Mouse (Mus musculus): ENCODE measurements at regions not wholly inside any gene's neighbourhood (a gene's known extent, or its start where the extent isn't known, plus 50 kb on each side); places are given as distances from the start of the nearest gene placed in this dataset.
A peak's percentile ranks its signal among the peaks of the same experiment; 100 is the strongest.

DNA sequence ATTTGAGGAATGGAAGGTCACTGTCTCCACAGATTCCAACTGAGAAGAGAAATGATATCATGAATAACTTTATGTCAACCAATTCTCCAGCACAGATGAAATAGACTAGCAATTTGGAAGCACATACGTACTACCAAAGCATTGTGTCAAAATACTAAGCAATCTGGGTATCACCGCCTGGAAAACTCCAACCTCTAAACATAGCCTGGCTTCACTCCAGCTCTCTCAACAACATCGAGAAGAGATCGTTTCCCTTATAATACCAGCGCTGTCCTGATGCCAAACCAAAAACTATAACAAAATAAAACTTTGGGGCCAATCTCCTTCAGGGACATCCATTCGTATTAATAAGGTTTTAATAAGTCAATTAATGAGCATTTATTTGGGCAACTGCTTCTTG is 205.8 kb downstream of the Npr3 start:
- H3K4me2 ChIP-seq, result no peak overlapping the region
- no peak for ATAC-seq (ENCODE audit: insufficient number of reproducible peaks, insufficient read depth, low FRiP score, low TSS enrichment, low read depth)
- peaks cover 7% of the 10 kb centered on the region; the same call in 1 of the 2 replicates for H3K4me1 ChIP-seq (replicated peaks)
- no peak overlapping the region for H3K27ac ChIP-seq
- H3K9me3 ChIP-seq, result no peaks in the 10 kb centered on the region
- no peaks in the 10 kb centered on the region for H3K36me3 ChIP-seq
- H3K4me3 ChIP-seq (replicated peaks), result no peak overlapping the region
- no peaks in the 10 kb centered on the region for H3K27me3 ChIP-seq
- WGBS, result 87% methylated on average over 6 of the region's 6 CpGs
- no peak overlapping the region for H3K9ac ChIP-seq (replicated peaks)

DNA sequence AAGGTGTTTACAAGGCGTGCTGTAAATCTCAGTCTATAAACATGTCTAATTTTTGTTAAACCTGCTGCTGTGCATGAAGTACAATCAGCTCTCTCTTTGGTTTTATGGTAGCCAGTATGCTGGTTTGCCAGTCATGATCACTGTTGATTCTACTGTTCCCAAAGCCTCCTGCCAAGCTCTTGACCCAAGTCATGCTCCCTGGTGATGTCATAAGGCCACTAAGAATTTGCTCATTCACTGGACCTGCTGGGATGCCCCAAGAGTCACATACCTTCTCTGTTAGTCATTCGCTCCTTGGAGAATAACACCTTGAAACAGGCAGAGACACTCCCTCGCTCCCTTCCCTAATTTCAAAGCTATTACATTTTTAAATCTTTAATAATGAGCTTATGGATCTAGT is 207.2 kb downstream of the Npr3 start:
- no peaks in the 10 kb centered on the region for H3K27me3 ChIP-seq
- H3K4me2 ChIP-seq, result no peak overlapping the region
- H3K27ac ChIP-seq, result no peak overlapping the region
- peaks cover 7% of the 10 kb centered on the region; the same call in 1 of the 2 replicates for H3K4me1 ChIP-seq (replicated peaks)
- no peaks in the 10 kb centered on the region for H3K9me3 ChIP-seq
- H3K36me3 ChIP-seq, result no peaks in the 10 kb centered on the region
- WGBS, result 58% methylated on average over 3 of the region's 3 CpGs
- ATAC-seq (ENCODE audit: insufficient number of reproducible peaks, insufficient read depth, low FRiP score, low TSS enrichment, low read depth), result peak; percentile 71; the same call in 1 of the 2 replicates
- H3K9ac ChIP-seq (replicated peaks), result no peak overlapping the region
- no peak overlapping the region for H3K4me3 ChIP-seq (replicated peaks)

DNA sequence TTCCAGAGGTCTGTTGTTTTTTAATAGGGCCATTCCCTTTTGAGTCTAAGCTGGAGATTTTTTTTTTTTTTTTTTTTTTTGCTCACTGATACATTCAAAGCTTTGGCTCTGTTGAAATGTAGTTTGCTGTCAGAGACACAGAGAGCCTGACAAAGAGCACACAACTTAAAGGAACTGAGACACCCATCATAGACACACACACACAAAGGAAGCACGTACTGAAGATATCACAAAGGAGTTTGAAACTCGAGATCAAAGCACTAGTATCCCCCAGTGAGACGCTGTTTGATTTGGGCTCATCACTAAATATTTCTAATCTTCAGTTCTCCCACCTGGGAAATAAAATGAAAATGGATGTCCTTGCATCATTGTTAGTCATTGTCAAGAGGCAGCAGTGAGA is 210.0 kb downstream of the Npr3 start:
- H3K27me3 ChIP-seq, result no peaks in the 10 kb centered on the region
- no peak overlapping the region for H3K4me3 ChIP-seq (replicated peaks)
- no peak for ATAC-seq (ENCODE audit: insufficient number of reproducible peaks, insufficient read depth, low FRiP score, low TSS enrichment, low read depth)
- H3K4me2 ChIP-seq, result no peak overlapping the region
- no peak overlapping the region for H3K9ac ChIP-seq (replicated peaks)
- no peaks in the 10 kb centered on the region for H3K36me3 ChIP-seq
- H3K9me3 ChIP-seq, result no peaks in the 10 kb centered on the region
- H3K4me1 ChIP-seq (replicated peaks), result peaks cover 7% of the 10 kb centered on the region; the same call in 1 of the 2 replicates
- WGBS, result 58% methylated on average over 3 of the region's 3 CpGs
- H3K27ac ChIP-seq, result no peak overlapping the region

DNA sequence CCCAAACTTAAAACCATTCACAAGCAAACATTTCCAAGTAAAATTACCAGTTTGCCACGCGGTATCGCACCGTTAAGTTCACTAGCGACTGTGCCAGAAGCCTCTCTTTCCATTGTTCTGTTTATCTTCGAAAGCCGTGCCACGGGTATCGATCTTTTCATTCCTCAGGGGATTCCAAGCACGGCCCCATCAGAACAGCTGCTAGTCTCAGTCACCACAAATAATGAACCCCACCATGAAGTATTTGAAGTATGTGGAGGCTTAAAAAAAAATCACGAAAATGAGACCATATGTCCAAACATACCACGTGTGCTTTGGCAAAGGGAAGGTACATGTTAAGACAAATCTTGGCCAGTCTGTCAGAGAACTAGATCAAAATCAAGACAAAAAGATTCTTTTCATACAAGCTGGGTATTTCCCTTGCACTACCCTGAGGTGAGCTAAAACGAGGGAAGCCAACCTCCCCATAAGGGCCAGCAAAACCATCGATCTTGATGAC is 213.3 kb downstream of the Npr3 start:
- Histone ChIP-seq H3K27me3 (no peaks in the 10 kb centered on the region), H3K9me3 (no peaks in the 10 kb centered on the region), H3K4me1 (replicated peaks) (0 out of 2 replicates have a peak, but pooled peaks cover 3% of the 10 kb centered on the region), H3K27ac (no peak overlapping the region), H3K4me3 (replicated peaks) (no peak overlapping the region), H3K4me2 (no peak overlapping the region), H3K36me3 (no peaks in the 10 kb centered on the region), H3K9ac (replicated peaks) (no peak overlapping the region)
- no peak for ATAC-seq (ENCODE audit: insufficient number of reproducible peaks, insufficient read depth, low FRiP score, low TSS enrichment, low read depth)
- 75% methylated on average over 14 of the region's 14 CpGs for WGBS

DNA sequence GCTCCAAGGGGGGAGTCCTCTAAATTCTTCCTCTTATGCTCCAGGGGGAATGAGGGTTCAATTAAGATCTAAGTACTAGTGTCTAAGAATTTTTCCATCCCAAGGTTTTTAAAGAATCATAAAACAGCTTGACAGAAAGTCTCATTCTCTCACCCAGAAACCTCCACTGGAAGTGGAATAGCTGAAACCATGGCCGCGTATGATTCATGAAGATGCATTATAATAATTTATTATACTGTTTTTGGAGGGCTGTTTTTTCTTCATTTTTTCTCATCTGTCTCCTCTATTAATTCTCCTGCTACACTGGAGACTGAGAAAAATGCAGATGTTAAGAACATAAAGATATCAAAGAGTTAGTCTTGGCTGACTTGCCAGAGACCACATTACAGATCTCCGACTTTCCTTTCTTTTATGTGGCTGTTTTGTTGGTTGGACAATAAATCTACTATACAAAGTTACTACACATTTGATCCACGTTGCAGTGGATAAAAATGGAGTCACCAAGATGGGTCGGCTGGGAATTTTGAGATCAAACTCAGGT is 242.2 kb downstream of the Npr3 start:
- Histone ChIP-seq H3K4me2 (no peak overlapping the region), H3K4me3 (replicated peaks) (no peak overlapping the region), H3K9me3 (no peaks in the 10 kb centered on the region), H3K4me1 (replicated peaks) (no peaks in the 10 kb centered on the region), H3K27me3 (no peaks in the 10 kb centered on the region), H3K27ac (no peak overlapping the region), H3K36me3 (no peaks in the 10 kb centered on the region), H3K9ac (replicated peaks) (no peak overlapping the region)
- 63% methylated on average over 5 of the region's 5 CpGs for WGBS
- ATAC-seq (ENCODE audit: insufficient number of reproducible peaks, insufficient read depth, low FRiP score, low TSS enrichment, low read depth), result no peak

DNA sequence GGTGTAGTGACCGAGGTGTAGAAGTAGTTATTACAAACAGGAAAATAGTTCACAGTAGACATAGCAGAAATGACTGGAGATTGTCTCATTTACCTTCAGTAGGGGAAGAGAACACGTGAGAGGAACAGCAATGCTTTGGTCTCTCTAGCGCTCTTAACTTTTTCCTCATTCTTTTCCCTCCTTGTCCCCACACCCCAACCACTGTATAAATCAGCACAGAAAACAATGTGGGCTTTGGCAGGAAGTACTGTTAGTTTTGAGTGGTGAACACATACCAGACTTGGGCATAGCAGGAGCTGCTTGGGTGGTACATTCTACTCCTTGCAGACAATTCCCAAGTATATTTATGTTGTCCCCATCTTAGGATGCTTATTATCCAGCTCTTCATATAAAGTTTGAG is 251.9 kb downstream of the Npr3 start:
- Histone ChIP-seq H3K27me3 (no peaks in the 10 kb centered on the region), H3K4me2 (no peak overlapping the region), H3K4me1 (replicated peaks) (no peaks in the 10 kb centered on the region), H3K4me3 (replicated peaks) (no peak overlapping the region), H3K27ac (no peak overlapping the region), H3K9me3 (no peaks in the 10 kb centered on the region), H3K36me3 (no peaks in the 10 kb centered on the region), H3K9ac (replicated peaks) (no peak overlapping the region)
- no peak for ATAC-seq (ENCODE audit: insufficient number of reproducible peaks, insufficient read depth, low FRiP score, low TSS enrichment, low read depth)
- 83% methylated on average over 3 of the region's 3 CpGs for WGBS

DNA sequence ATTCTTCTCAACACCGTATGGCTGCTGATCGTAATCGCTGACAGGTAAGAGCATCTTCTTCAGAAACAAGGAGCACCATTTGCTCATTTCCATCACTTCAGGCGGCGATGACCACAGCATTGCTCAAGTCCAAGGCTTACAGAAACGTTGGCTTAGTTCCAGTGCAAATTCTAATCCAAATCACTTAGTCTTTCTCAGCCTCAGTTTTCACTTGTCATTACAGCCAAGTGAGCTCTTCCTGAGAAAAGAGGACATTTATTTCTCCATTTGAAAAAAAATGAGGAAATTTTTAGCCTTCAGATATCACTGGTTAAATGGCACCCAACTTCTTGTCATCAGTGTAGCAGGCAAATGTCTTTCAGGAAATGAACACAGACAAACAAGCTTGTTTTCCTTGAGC is 246.8 kb upstream of the Tars start:
- Histone ChIP-seq H3K4me3 (replicated peaks) (no peak overlapping the region), H3K36me3 (no peaks in the 10 kb centered on the region), H3K9me3 (no peaks in the 10 kb centered on the region), H3K27me3 (no peaks in the 10 kb centered on the region), H3K4me2 (no peak overlapping the region), H3K4me1 (replicated peaks) (no peaks in the 10 kb centered on the region), H3K9ac (replicated peaks) (no peak overlapping the region), H3K27ac (no peak overlapping the region)
- WGBS, result 92% methylated on average over 6 of the region's 6 CpGs
- no peak for ATAC-seq (ENCODE audit: insufficient number of reproducible peaks, insufficient read depth, low FRiP score, low TSS enrichment, low read depth)

DNA sequence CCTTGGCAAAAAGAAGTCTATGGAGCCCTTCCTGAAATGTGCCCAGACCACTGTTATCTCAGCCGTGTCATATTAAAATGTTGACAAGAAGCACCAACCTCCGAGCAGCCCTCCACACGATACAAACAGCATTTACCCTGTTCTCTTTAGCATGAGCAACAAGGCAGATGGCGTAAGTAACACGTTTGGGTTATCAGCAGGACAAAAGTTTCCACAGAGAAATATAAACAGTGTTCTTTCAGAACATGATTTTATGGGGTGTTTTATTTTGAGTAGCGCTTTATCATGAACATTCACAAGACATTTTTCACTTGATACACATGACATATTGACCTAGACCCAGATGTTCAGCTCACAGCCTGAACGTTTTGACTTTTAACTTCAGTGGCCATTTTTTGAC is 245.3 kb upstream of the Tars start:
- H3K9me3 ChIP-seq, result no peaks in the 10 kb centered on the region
- no peaks in the 10 kb centered on the region for H3K36me3 ChIP-seq
- no peak overlapping the region for H3K4me3 ChIP-seq (replicated peaks)
- no peak overlapping the region for H3K27ac ChIP-seq
- H3K9ac ChIP-seq (replicated peaks), result no peak overlapping the region
- H3K27me3 ChIP-seq, result no peaks in the 10 kb centered on the region
- 74% methylated on average over 7 of the region's 7 CpGs for WGBS
- H3K4me1 ChIP-seq (replicated peaks), result no peaks in the 10 kb centered on the region
- H3K4me2 ChIP-seq, result no peak overlapping the region
- ATAC-seq (ENCODE audit: insufficient number of reproducible peaks, insufficient read depth, low FRiP score, low TSS enrichment, low read depth), result no peak

DNA sequence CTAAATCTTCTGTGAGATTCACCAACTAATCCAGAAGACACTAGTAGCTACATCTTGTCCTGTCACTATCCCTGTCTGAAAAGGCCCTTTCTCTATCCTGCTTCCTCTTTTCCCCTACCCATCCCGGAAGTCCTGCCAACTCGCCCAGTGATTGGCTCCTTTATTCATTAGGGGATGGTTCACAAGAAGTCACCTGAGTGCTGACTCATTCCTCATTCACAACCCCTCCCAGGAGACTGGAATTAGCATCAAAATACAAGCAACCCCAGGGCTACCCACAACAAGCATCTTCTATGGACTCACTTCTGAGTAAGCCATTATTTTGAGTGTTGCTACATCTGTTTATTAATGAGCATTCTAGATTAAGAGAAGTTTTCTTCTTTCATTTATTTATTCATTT is 231.2 kb upstream of the Tars start:
- Histone ChIP-seq H3K9ac (replicated peaks) (no peak overlapping the region), H3K4me3 (replicated peaks) (no peak overlapping the region), H3K4me1 (replicated peaks) (no peaks in the 10 kb centered on the region), H3K27me3 (no peaks in the 10 kb centered on the region), H3K27ac (no peak overlapping the region), H3K36me3 (no peaks in the 10 kb centered on the region), H3K9me3 (no peaks in the 10 kb centered on the region), H3K4me2 (no peak overlapping the region)
- ATAC-seq (ENCODE audit: insufficient number of reproducible peaks, insufficient read depth, low FRiP score, low TSS enrichment, low read depth), result no peak
- WGBS, result 71% methylated on average over 2 of the region's 2 CpGs

DNA sequence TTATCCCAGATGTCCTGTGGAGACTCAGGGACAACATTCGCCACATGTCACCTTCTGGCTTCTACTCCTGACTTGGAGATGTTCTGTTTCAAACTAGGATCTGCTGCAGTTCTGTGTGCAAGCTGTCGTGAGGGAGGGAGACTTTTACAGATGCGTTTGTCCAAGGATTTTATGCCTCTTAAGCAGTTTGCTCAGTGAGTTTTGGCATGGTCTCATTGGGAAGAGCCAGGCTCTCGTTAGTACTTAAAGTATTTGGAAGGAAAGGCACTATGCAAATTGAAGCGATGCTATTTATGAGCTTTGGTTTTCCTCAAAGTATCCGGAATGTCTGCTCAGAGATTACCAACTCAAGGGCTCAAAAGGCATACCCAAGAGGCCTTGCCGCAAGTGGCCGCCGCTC is 227.0 kb upstream of the Tars start:
- no peak overlapping the region for H3K9ac ChIP-seq (replicated peaks)
- H3K36me3 ChIP-seq, result no peaks in the 10 kb centered on the region
- no peak overlapping the region for H3K27ac ChIP-seq
- H3K4me1 ChIP-seq (replicated peaks), result no peaks in the 10 kb centered on the region
- H3K4me3 ChIP-seq (replicated peaks), result no peak overlapping the region
- no peak overlapping the region for H3K4me2 ChIP-seq
- ATAC-seq (ENCODE audit: insufficient number of reproducible peaks, insufficient read depth, low FRiP score, low TSS enrichment, low read depth), result no peak
- no peaks in the 10 kb centered on the region for H3K27me3 ChIP-seq
- 80% methylated on average over 9 of the region's 9 CpGs for WGBS
- no peaks in the 10 kb centered on the region for H3K9me3 ChIP-seq

DNA sequence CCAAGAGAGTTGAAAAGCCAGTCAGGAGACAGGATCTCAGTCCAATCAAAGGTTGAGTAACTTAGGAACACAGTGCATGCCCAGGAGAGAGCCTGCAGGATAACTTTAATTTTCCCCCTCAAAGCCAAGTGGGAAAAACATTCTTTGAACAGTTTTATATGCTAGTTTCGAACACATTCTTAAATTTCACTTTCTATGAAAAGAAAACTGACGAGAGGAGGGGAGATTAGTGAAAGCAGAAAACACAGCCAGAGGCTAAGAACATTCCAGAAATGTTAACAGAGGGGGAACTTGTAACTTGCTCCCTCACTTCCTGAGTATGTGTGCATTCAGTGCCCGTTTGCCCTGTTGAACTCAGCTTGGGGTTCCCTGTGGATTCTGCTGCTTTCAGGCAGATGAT is 213.0 kb upstream of the Tars start:
- Histone ChIP-seq H3K4me2 (no peak overlapping the region), H3K27me3 (no peaks in the 10 kb centered on the region), H3K9ac (replicated peaks) (no peak overlapping the region), H3K27ac (peak overlapping the region; percentile 56), H3K4me3 (replicated peaks) (no peak overlapping the region), H3K4me1 (replicated peaks) (peaks cover 8% of the 10 kb centered on the region), H3K9me3 (no peaks in the 10 kb centered on the region), H3K36me3 (no peaks in the 10 kb centered on the region)
- 28% methylated on average over 3 of the region's 3 CpGs for WGBS
- no peak for ATAC-seq (ENCODE audit: insufficient number of reproducible peaks, insufficient read depth, low FRiP score, low TSS enrichment, low read depth)

DNA sequence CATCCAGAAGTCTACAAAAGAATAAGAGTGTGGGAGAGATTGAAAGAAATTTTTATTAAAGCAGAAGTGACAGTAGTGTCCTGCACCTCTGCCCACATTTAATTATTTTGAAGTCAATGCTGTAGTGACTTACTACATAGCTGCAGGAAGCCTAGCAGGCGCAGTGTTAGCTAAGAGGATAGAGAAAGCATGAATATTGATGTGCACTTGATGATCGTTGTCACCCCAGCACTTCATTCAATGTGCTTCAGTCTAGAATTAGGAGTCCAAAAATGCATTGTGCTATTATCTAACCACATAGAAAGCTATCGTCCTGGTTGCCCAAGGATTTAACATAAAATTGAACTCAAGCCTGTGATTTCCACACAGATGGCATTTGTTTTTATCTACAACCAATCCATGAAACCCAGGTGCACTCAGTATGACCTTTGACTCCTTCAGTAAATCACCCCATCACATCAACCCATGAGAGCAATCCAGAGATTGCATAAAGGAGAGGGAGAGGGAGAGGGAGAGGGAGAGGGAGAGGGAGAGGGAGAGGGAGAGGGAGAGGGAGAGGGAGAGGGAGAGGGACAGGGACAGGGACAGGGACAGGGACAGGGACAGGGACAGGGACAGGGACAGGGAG is 210.7 kb upstream of the Tars start:
- H3K27me3 ChIP-seq, result no peaks in the 10 kb centered on the region
- H3K9ac ChIP-seq (replicated peaks), result no peak overlapping the region
- H3K4me3 ChIP-seq (replicated peaks), result no peak overlapping the region
- H3K9me3 ChIP-seq, result no peaks in the 10 kb centered on the region
- WGBS, result 82% methylated on average over 3 of the region's 3 CpGs
- peaks cover 8% of the 10 kb centered on the region for H3K4me1 ChIP-seq (replicated peaks)
- H3K27ac ChIP-seq, result no peak overlapping the region
- H3K36me3 ChIP-seq, result no peaks in the 10 kb centered on the region
- no peak overlapping the region for H3K4me2 ChIP-seq
- no peak for ATAC-seq (ENCODE audit: insufficient number of reproducible peaks, insufficient read depth, low FRiP score, low TSS enrichment, low read depth)
